Mouse (Mus musculus) frontal cortex, postnatal 10 days (tissue): ENCODE results near the gene Gle1.
A peak's percentile ranks its signal among the peaks of the same experiment; 100 is the strongest.

Experiments used
- DNase-seq, 2 experiments: peaks; one replicate each; pipeline ENCODE4 v3.0.0; 2022; ENCODE audit warnings: low spot score in 2 of 2, mixed read lengths in 1 of 2

The Gle1 gene

DNA sequence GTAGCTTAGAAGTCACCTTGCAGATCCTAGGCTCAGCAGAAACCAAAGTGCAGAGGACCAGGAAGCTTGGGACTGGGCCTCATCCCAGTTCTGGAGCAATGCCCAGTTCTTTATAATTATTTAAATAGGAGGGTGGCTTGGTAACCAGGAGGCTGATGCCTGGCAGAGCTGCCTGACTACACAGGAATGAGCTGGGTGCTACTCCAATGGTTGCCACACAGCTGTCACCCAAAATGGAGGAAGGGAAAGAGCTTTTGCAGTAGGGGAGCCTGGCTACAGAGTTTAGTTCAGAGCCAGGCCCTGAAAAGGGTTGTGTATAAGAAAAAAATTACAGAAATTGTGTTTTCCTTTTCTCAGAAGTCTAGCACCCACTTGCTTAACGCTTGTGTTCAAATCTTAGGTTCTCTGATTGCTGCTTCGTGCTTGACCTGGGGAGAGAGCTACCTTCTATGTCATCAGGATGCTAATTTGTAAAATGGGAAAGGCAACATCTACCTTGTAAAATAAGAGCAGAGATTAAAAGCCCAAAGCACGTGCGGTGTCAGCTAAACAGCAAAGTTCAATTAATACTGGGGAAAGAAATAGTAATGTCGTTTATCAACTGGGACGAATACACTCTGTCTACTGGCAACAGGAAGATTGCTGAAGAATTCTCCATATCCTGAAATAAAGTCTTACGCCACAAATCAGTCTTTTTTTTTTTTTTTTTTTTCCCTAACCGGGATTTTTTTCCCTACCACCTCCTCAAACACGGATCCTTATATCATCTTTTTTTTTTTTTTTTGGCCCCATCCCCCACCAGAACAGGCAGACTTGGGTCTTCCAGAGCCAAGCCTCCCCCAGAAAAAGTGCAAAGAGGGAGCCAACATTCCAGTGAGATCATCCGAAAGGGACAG lies 29.4 kb downstream of the Gle1 start:
- peak; percentile 33 to 50 for DNase-seq

- peak; percentile 90 to 96 for DNase-seq
Measured at GRCm38 (mm10) chr2:29965250-29965843, 30.1 kb downstream of the Gle1 start, which contains the start of gene Sptan1. Gene Sptan1, plus strand, starts transcription at chr2:29965560.

- DNase-seq, result peak in 1 of 2 experiments; percentile 57
Measured at GRCm38 (mm10) chr2:29965906-29966305, 30.7 kb downstream of the Gle1 start.

- DNase-seq, result no peak
Measured at GRCm38 (mm10) chr2:29966826-29967225, 31.6 kb downstream of the Gle1 start.

DNA sequence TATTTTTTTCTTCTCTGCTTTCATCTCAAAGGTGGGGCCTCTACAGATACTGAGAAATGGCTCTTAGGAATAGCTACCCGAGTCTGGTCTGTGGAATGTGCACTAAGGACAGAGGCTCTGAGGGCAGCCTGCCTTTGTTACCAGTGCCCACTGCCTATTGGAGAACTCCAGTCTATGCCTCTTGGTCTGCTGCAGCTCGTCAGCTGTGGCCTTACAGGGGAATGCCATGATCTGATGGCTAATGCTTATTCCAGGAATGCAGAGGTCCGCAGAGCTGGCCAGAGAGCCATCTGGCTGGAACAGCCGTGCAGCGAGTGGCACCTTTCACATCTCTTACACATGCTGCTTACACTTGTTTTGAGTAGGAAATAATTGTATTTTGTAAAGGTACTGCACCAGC lies 32.5 kb downstream of the Gle1 start:
- no peak for DNase-seq

DNA sequence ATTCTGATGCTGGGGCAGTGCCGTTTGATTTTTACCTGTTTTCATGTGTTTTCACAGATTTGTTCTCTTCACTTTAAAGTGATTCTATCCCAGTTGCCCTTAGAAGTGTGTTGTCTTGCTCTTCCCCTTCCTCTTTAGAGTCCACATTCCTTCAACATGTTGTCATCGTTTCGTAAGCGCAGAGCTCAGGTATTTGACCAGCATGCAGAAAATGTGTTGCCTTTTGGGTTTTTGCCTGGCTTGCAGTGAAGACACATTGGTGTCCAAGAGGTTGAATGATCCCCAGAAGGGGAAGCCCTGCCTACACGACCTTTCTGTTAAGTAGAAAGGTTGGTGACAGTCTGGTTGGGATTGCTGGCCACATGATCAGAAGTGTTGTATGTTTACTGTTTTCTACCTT lies 33.4 kb downstream of the Gle1 start:
- DNase-seq, result no peak

GRCm38 (mm10) chr2:29971838-29972635 lies 36.8 kb downstream of the Gle1 start:
- no peak for DNase-seq

GRCm38 (mm10) chr2:29973525-29973924 lies 38.3 kb downstream of the Gle1 start:
- no peak for DNase-seq

DNA sequence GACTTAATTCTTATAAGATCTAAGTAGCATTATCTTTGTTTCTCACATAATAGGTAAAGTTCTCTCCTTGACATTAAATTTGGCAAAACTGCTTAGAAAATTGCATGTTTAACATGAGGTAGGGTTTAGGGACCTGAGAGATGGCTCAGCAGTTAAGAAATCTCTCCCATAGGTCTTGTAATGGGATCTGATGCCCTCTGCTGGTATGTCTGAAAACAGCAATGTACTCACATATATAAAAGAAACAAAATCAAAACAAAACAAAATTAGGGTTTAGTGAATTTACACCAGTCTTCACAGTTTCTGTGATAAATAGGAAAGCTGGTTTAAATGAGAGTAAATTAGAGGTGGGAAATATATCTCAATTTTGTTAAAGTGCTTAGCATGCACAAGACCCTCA lies 42.1 kb downstream of the Gle1 start:
- DNase-seq, result no peak

DNA sequence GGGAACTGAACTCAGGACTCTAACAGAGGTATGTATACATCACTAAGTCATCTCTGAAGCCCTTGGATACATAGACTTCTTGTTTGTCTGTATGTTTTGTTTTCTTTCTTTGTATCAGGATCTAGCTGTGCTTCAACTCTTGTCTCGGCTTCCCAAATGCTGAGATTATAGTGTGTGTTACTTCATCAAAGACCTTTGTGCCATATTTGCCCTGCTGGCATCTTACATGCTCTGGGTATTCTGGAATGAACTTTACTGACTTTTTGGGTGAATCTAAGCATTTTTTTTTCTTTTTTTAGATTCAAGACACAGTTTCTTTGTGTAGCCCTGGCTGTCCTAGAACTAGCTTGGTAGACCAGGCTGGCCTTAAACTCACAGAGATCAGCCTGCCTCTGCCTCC lies 45.4 kb downstream of the Gle1 start:
- no peak for DNase-seq

GRCm38 (mm10) chr2:29991962-29992361 lies 56.7 kb downstream of the Gle1 start:
- no peak for DNase-seq

GRCm38 (mm10) chr2:30009101-30009500 lies 73.9 kb downstream of the Gle1 start:
- DNase-seq, result no peak
